Mouse (Mus musculus) G1E (cell line): ENCODE measurements at regions not wholly inside any gene's neighbourhood (a gene's known extent, or its start where the extent isn't known, plus 50 kb on each side); places are given as distances from the start of the nearest gene placed in this dataset.

ENCODE experiments used
- CTCF ChIP-seq: IDR thresholded peaks from 2 replicates; pipeline ENCODE4 v1.5.1; 2012; ENCODE audit warnings: low read depth, low read length, inconsistent platforms, mixed read lengths
- GATA1 ChIP-seq: IDR thresholded peaks from 2 replicates; pipeline ENCODE4 v1.6.1; 2012; ENCODE audit warnings: borderline replicate concordance, low read length, inconsistent platforms, mixed read lengths
- GATA2 ChIP-seq: IDR thresholded peaks from 2 replicates; pipeline ENCODE4 v1.6.1; 2012; ENCODE audit warnings: low read depth, low read length, inconsistent platforms, borderline replicate concordance
- TAL1 ChIP-seq: conservative IDR thresholded peaks from 2 replicates; pipeline ENCODE4 v1.6.1; 2012; ENCODE audit warnings: low read depth, low read length, inconsistent platforms, mixed read lengths

- TF ChIP-seq GATA2 (no peak), CTCF (no peak), TAL1 (no peak), GATA1 (no peak)
Observed at GRCm38 (mm10) chr16:30772802-30773201, 173.3 kb downstream of the Fam43a start.
